Mouse (Mus musculus): ENCODE measurements around the gene St6galnac5. TPM values are rescaled to one million over a fixed set of nuclear protein-coding genes. Genes with fewer than 3 reads are reported as not detected.

Gene St6galnac5
- polyA plus RNA-seq, 1 experiment from 2014 or later = 0.67 TPM

DNA sequence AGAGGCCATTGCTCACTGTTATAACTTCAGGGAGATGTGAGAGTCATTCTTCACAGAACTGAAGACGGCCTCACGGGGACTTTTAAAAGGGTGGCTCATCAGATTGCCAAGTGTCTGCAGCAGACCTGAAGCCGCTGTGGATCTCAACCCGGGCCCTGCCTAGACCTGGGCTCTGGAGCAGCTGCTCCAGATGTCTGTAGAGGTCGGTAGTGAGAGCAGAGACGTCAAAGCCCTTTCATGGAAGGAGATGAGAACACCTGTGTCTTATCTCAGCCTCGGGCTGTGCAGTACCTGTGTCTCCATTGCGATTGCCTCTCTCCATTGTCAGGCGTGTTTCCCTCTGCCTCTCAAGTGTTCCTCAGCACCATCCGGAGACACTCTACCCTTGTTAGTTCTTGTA, 62.9 kb downstream of the St6galnac5 start:
- ATAC-seq (no peak), DNase-seq (ENCODE audit: low read depth, low spot score) (no peak)
- in situ Hi-C loops (cut with MboI; ENCODE audit: low pct_unique_long_range_greater_than_20kb) = no loop called here
- TF ChIP-seq CTCF (IDR thresholded peaks at IDR 0.05) = no peak
- ChIA-PET POLR2A (no interaction called here), CTCF (interaction anchor here (1.5 to 1.6 kb wide), 2 partner anchors 15 to 18 kb away, joined by 3 read pairs; no protein-coding TSS in a partner anchor)
- no peaks in the 10 kb centered on the region for H3K27me3 ChIP-seq

DNA sequence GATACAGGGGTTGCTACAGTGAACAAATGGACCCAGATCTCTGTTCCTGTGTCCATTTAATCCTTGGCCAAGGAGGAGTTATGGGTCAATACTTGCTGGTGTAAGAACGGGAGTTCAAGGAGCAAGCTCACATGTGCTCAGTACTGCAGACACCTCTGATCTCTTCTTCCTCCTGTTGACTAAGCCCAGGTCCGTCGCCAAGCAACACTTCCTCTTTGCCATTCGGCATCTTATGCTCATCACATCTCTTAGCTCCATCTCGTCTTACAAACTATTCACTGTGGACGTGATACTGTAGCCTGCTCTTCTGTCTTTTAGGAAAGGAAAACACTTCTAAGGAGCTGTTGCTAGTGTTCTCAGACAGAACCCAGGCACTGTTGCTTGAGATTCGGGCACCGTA, 64.5 kb downstream of the St6galnac5 start:
- POLR2A ChIA-PET = interaction anchor here (0.9 kb wide), 1 partner anchor 59 kb away, joined by 3 read pairs; no protein-coding TSS in a partner anchor
- TF ChIP-seq CTCF (IDR thresholded peaks at IDR 0.05) = no peak
- in situ Hi-C loops (cut with MboI; ENCODE audit: low pct_unique_long_range_greater_than_20kb) = no loop called here
- H3K27me3 ChIP-seq = no peaks in the 10 kb centered on the region
- ATAC-seq = no peak
- no peak for DNase-seq (ENCODE audit: low read depth, low spot score)
- CTCF ChIA-PET = interaction anchor here (1.3 to 1.6 kb wide), 3 partner anchors 11 to 20 kb away, joined by 3 read pairs; no protein-coding TSS in a partner anchor

DNA sequence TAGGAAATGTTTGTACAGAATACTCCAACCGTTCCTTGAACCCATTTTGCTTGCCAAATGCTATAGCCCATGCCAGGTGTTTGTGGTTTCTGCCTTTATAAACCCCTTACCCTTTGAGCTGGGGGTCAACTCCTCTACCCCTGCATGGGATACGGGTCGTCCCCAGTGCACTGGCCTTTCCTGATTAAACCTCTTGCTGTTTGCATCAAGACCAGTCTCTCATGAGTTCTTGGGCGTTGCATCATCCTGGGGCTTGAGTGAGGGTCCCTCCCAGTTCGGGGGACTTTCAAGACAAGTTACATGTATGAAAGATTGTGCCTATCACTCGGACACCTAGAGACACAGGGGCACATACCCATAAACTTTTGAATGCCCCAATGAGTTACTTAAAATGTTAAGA, 67.7 kb downstream of the St6galnac5 start:
- no peak for TF ChIP-seq CTCF (IDR thresholded peaks at IDR 0.05)
- no peaks in the 10 kb centered on the region for H3K27me3 ChIP-seq
- ChIA-PET POLR2A (no interaction called here), CTCF (interaction anchor here (1.2 to 2.2 kb wide), 3 partner anchors 10 to 83 kb away, joined by 3 to 5 read pairs (median 5); no protein-coding TSS in a partner anchor)
- DNase-seq (ENCODE audit: low read depth, low spot score) (no peak), ATAC-seq (no peak)
- in situ Hi-C loops (cut with MboI; ENCODE audit: low pct_unique_long_range_greater_than_20kb) = no loop called here

DNA sequence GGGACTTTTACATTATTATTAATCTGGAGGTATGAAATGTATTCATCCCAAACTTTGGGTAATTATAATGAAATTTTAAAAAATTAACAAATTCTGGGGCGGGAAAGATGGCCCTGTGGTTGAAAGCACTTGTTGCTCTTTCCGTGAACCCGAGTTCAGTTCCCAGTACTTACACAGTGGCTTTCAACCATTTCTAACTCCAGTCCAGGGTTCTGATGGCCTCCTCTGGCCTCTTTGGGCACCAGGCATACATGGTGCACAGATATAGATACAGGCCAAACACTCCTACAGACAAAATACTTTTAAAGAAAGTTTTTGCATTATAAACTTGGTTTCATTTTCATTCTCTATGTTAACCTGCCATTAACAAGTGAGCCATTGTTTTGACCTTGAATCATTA, 68.4 kb downstream of the St6galnac5 start:
- in situ Hi-C loops (cut with MboI; ENCODE audit: low pct_unique_long_range_greater_than_20kb) = no loop called here
- POLR2A ChIA-PET = interaction anchor here (0.6 kb wide), 1 partner anchor 1770 kb away, joined by 4 read pairs; no protein-coding TSS in a partner anchor

DNA sequence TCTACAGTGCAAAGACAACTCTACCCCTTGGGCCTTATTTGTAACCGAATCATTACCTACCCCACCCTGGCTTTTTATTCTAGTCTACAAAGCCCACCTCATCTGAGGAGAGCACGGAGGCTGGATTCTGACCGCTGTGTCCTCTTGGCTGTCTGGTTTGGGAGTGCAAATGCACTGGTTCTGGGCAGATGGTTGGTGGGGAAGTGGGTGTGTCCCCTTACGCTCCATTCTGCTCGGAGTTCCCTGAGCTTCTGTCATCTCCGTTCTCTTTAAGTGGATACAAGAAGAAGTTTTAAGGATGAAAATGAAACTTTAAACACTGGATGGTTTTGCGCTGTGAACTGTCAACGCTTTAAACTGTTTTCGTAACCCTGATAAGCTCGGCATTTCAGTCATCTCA, 68.9 kb downstream of the St6galnac5 start:
- ATAC-seq = no peak
- CTCF ChIA-PET = interaction anchor here (2.2 kb wide), 1 partner anchor 47 kb away, joined by 5 read pairs; no protein-coding TSS in a partner anchor
- in situ Hi-C loops (cut with MboI; ENCODE audit: low pct_unique_long_range_greater_than_20kb) = no loop called here

More for the DNA sequence above, 68.4 kb downstream of the St6galnac5 start:
- no peak for ATAC-seq
- TF ChIP-seq CTCF (IDR thresholded peaks at IDR 0.05) = no peak
- DNase-seq (ENCODE audit: low read depth, low spot score) = no peak
- H3K27me3 ChIP-seq = no peaks in the 10 kb centered on the region
- CTCF ChIA-PET = interaction anchor here (2.2 kb wide), 1 partner anchor 48 kb away, joined by 5 read pairs; no protein-coding TSS in a partner anchor

DNA sequence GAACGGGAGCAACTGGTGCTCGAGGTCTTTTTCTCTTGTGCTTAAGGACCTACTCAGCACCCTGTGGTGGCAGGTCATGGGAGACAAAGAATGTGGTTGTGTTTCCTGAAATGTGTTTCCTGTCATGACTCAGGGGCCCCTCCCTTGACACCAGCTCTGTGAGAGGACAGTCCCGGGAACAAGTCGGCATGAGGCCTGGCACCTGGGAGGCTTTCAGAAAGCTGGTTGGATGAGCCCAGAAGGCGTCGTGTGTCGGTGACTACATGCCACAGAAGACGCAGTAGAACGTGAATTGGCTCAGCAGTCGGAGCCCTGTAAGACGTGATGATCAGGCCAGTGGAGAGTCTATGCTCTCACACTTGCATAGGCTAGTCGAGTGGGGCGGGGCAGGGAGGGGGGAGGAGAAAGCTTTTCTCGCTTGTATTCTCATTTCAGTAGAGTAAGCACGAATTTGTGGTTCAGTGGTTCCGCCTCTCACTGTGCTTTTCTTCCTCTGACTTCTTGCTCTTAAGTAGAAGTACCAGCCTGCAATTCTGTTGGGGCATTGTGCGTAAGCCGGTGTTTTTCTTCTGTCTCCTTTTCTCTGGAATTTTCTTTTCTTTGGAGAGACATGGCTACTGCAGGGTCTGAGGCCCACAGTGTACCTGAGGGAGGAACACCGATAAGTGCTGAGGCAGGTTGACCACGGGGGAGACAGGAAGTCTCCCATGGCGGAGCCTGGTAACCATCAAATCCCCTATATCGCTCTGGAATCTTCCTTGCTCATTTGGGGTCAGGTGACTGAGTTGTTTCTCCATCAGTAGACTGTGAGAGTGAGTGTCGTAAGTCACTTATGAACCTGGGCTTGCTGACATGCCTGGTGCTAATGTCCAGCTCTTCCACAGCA, 69.6 kb downstream of the St6galnac5 start:
- ChIA-PET CTCF (interaction anchor here (0.7 to 2.2 kb wide), 2 partner anchors 17 to 47 kb away, joined by 3 to 5 read pairs; no protein-coding TSS in a partner anchor), POLR2A (interaction anchor here (0.6 kb wide), 1 partner anchor 1769 kb away, joined by 4 read pairs; no protein-coding TSS in a partner anchor)
- no peak for ATAC-seq
- TF ChIP-seq CTCF (IDR thresholded peaks at IDR 0.05) = no peak
- in situ Hi-C loops (cut with MboI; ENCODE audit: low pct_unique_long_range_greater_than_20kb) = no loop called here
- no peak for DNase-seq (ENCODE audit: low read depth, low spot score)
- no peaks in the 10 kb centered on the region for H3K27me3 ChIP-seq

More for the DNA sequence above, 68.9 kb downstream of the St6galnac5 start:
- DNase-seq (ENCODE audit: low read depth, low spot score) = no peak
- H3K27me3 ChIP-seq = no peaks in the 10 kb centered on the region
- no peak for TF ChIP-seq CTCF (IDR thresholded peaks at IDR 0.05)
- POLR2A ChIA-PET = interaction anchor here (0.6 kb wide), 1 partner anchor 1769 kb away, joined by 4 read pairs; no protein-coding TSS in a partner anchor

DNA sequence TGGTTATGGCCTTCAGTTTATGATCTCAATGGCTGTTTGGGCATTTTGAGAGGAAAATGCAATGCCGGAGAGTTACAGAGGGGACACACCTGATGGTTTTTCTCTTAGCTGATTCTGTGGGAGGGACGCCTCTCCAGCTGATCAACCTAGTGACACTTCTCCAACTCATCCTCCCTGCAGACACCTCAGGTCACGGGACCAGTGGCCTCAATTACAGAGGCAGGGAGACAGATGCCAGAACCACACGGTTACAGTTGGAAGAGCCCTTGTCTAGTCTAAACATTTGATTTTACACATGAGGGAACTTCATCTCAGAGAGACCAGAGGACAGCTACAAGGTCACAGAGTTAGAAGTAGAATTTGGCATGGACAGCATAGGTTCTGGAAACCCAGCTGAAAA, 70.5 kb downstream of the St6galnac5 start:
- no peak for DNase-seq (ENCODE audit: low read depth, low spot score)
- ATAC-seq = peak; percentile 32
- POLR2A ChIA-PET = no interaction called here
- no peak for TF ChIP-seq CTCF (IDR thresholded peaks at IDR 0.05)
- in situ Hi-C loops (cut with MboI; ENCODE audit: low pct_unique_long_range_greater_than_20kb) = no loop called here
- H3K27me3 ChIP-seq = no peaks in the 10 kb centered on the region
- CTCF ChIA-PET = no interaction called here

DNA sequence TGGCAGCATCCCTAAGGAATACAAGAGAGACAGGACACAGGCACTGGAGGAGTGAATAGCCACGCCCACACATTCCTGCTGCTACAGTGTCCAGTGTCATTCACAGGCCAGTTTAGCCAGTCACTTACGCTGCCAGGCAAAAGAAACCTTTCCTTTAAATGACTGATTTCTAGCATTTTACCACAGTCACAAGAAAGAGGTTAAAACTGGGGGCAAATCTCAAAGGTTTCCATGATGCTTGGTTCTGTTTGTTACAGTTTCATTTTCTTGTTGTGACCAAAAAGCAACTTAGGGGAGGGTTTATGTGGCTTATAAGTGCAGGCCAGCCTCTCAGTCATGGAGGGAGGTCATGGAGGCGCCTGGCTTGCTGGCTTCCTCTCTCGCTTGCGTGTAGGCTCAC, 74.4 kb downstream of the St6galnac5 start:
- ChIA-PET CTCF (no interaction called here), POLR2A (no interaction called here)
- TF ChIP-seq CTCF (IDR thresholded peaks at IDR 0.05) = no peak
- H3K27me3 ChIP-seq = no peaks in the 10 kb centered on the region
- no peak for ATAC-seq
- no peak for DNase-seq (ENCODE audit: low read depth, low spot score)
- in situ Hi-C loops (cut with MboI; ENCODE audit: low pct_unique_long_range_greater_than_20kb) = no loop called here

DNA sequence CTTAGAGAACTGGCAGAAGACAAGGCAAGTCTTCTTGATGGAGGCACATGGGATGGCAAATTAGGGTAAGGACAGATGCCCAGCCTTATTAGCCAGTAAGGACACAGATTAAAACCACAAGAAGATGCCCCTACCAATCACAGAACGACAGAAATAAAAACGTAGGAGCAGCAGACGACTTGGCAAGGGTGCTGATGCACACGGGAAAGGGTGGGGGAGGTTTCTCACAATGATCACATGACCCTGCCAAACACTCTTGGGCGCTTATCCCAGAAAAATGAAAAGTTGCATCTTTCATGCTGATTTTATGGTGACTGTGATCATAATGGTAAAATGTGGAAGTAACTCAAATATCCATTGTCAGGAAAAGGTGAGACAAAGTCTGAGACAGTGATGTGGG, 75.0 kb downstream of the St6galnac5 start:
- H3K27me3 ChIP-seq = no peaks in the 10 kb centered on the region
- DNase-seq (ENCODE audit: low read depth, low spot score) = no peak
- no peak for TF ChIP-seq CTCF (IDR thresholded peaks at IDR 0.05)
- in situ Hi-C loops (cut with MboI; ENCODE audit: low pct_unique_long_range_greater_than_20kb) = no loop called here
- ChIA-PET CTCF (no interaction called here), POLR2A (no interaction called here)
- ATAC-seq = no peak

DNA sequence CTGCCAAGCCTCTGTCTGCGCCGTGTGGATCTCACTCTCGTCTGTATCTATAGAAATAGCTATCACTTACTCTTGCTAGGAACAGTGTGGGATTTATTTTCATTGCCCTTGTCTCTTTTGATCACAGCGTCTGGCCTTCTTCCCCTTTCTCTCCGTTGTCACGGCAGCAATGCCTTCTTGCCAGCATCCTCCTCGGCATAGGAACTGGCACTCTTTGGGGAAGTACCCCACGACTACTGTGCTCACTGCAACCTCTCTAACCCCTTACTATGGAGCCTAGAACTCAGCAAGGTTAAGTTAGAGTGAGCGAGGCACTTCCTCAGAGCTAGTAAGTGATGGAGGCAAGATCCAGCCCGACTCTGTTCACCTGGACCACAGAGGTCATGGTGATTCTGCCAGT, 76.2 kb downstream of the St6galnac5 start:
- DNase-seq (ENCODE audit: low read depth, low spot score) (no peak), ATAC-seq (no peak)
- POLR2A ChIA-PET = interaction anchor here (0.6 kb wide), 1 partner anchor 296 kb away, joined by 5 read pairs; no protein-coding TSS in a partner anchor
- no peak for TF ChIP-seq CTCF (IDR thresholded peaks at IDR 0.05)
- CTCF ChIA-PET = interaction anchor here (1.2 kb wide), 2 partner anchors 11 to 23 kb away, joined by 4 to 8 read pairs; no protein-coding TSS in a partner anchor
- no peaks in the 10 kb centered on the region for H3K27me3 ChIP-seq
- in situ Hi-C loops (cut with MboI; ENCODE audit: low pct_unique_long_range_greater_than_20kb) = no loop called here

DNA sequence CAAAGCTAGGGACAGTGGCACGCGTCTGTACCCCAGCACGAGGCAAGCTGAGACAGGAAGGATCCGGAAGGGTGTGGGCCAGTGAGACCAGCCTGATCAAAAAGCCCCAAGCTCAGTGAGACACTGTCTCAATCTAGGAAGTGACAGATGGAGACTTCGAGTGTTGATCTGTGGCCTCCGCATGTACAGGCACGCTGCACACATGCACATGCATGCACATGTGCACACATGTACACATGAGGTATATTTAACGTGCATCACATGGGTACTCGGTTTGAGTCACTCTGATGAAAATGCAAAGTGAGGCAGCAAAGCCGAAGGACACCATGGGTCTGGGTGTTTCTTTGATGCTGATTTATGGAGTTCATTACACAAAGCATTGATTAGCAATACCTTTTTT, 77.0 kb downstream of the St6galnac5 start:
- no peak for TF ChIP-seq CTCF (IDR thresholded peaks at IDR 0.05)
- DNase-seq (ENCODE audit: low read depth, low spot score) = no peak
- ChIA-PET CTCF (interaction anchor here (1.0 to 1.3 kb wide), 5 partner anchors 10 to 24 kb away, joined by 3 to 8 read pairs (median 4); no protein-coding TSS in a partner anchor), POLR2A (interaction anchor here (0.5 to 0.6 kb wide), 2 partner anchors 54 to 94 kb away, joined by 3 to 4 read pairs; no protein-coding TSS in a partner anchor)
- ATAC-seq = no peak
- in situ Hi-C loops (cut with MboI; ENCODE audit: low pct_unique_long_range_greater_than_20kb) = no loop called here
- no peaks in the 10 kb centered on the region for H3K27me3 ChIP-seq

All from Patski (cell line).